Mouse (Mus musculus): ENCODE results near the gene Pqlc2. TPM values are rescaled to one million over a fixed set of nuclear protein-coding genes. Genes with fewer than 3 reads are reported as not detected.
A peak's percentile ranks its signal among the peaks of the same experiment; 100 is the strongest.

Gene Pqlc2
- polyA plus RNA-seq, 1 experiment from 2014 or later, result 14.8 TPM

DNA sequence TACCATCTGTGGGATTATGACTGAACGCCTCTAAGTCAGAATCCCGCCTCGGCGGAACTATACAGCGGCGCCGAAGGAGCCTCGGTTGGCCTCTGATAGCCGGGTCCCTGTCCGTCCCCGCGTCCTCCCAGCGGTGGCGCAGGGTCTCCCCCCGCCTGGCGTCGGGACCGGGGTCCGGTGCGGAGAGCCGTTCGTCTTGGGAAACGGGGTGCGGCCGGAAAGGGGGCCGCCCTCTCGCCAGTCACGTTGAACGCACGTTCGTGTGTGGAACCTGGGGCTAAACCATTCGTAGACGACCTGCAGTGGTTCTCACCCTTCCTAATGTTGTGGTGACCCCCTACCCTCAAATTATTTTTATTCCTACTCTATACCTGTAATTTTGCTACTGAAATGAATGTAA is 27.6 kb upstream of the Pqlc2 start:
- 44% methylated on average over 33 of the region's 33 CpGs for WGBS
- H3K4me1 ChIP-seq (ENCODE audit: control insufficient read depth, insufficient read depth, low read length), result peaks cover 4% of the 10 kb centered on the region; the same call in 1 of the 2 replicates

DNA sequence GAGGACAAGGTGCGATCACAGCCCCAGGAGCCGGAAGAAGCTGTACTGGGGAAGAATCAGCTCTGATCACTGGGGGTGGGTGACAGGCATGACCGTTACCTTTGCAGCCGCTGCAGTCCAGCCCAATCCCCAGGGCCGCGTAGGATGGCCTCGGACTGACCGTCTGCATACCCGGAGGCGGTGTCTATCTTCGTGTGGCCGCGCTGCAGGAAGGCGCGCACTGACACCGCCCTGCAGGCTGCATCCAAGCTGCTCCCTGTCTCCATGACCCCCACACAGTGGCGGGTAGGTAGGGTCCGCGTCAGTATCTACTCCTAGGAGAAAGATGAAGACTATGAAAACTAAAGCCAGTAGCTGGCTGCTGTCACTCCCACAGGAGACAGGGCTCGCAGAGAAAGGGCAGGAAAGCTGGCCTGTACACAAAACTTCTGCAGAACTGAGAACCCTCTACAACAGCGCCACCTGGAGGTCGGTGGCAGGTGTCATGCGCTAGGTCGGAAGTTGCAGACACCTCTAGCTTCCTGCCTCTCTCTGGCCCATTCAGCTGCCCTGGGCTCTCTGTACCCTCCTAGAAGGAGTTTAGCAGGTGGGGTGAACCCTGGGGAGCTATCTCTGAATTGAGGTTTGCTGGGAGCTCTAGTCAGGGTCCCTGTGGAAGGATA is 26.4 kb upstream of the Pqlc2 start:
- no peaks in the 10 kb centered on the region for H3K27me3 ChIP-seq (ENCODE audit: control insufficient read depth, insufficient read depth, low read length)
- peak overlapping the region; percentile 50; the same call in 1 of the 2 replicates for H3K9ac ChIP-seq (ENCODE audit: low read length)
- no peaks in the 10 kb centered on the region for H3K36me3 ChIP-seq (ENCODE audit: control insufficient read depth, insufficient read depth, low read length)
- no peaks in the 10 kb centered on the region for H3K9me3 ChIP-seq (replicated peaks; ENCODE audit: control insufficient read depth, low read length)
- H3K4me2 ChIP-seq (ENCODE audit: low read depth, low read length), result peak overlapping the region; percentile 50
- WGBS, result 17% methylated on average over 24 of the region's 24 CpGs
- peaks cover 4% of the 10 kb centered on the region; the same call in 1 of the 2 replicates for H3K4me1 ChIP-seq (ENCODE audit: control insufficient read depth, insufficient read depth, low read length)
- peak overlapping the region; percentile 32 for H3K4me3 ChIP-seq (replicated peaks; ENCODE audit: low read length)
- H3K27ac ChIP-seq (ENCODE audit: low read length), result no peak overlapping the region
- peak; percentile 70 for ATAC-seq (ENCODE audit: insufficient read depth, low FRiP score)

More for the DNA sequence above, 27.6 kb upstream of the Pqlc2 start:
- ATAC-seq (ENCODE audit: insufficient read depth, low FRiP score), result no peak
- H3K27ac ChIP-seq (ENCODE audit: low read length), result no peak overlapping the region
- H3K36me3 ChIP-seq (ENCODE audit: control insufficient read depth, insufficient read depth, low read length), result no peaks in the 10 kb centered on the region
- H3K27me3 ChIP-seq (ENCODE audit: control insufficient read depth, insufficient read depth, low read length), result no peaks in the 10 kb centered on the region
- no peak overlapping the region for H3K4me3 ChIP-seq (replicated peaks; ENCODE audit: low read length)
- H3K9ac ChIP-seq (ENCODE audit: low read length), result no peak overlapping the region
- no peaks in the 10 kb centered on the region for H3K9me3 ChIP-seq (replicated peaks; ENCODE audit: control insufficient read depth, low read length)
- no peak overlapping the region for H3K4me2 ChIP-seq (ENCODE audit: low read depth, low read length)

DNA sequence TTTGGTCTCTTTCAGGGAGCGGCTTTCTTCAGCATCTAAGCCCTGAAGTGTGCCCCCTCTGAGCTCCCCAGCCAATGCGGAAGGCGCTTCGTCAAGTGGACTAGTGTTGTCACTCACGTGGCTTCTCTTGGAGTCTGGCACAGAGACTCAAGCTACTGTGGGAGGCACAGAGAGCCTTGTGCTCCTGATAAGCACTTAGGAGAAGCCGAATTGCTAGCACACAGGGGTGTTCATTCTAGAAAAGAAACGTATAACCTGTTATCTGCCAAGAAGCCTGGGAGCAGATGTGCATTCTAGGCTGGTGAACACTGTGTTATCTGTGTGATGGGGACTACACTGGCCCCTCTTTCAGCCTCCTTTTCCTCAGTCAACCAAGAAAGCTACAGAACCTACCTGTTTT is 25.0 kb upstream of the Pqlc2 start:
- H3K4me3 ChIP-seq (replicated peaks; ENCODE audit: low read length), result no peak overlapping the region
- no peak overlapping the region for H3K9ac ChIP-seq (ENCODE audit: low read length)
- H3K27me3 ChIP-seq (ENCODE audit: control insufficient read depth, insufficient read depth, low read length), result no peaks in the 10 kb centered on the region
- 45% methylated on average over 7 of the region's 7 CpGs for WGBS
- no peaks in the 10 kb centered on the region for H3K36me3 ChIP-seq (ENCODE audit: control insufficient read depth, insufficient read depth, low read length)
- H3K4me2 ChIP-seq (ENCODE audit: low read depth, low read length), result no peak overlapping the region
- H3K4me1 ChIP-seq (ENCODE audit: control insufficient read depth, insufficient read depth, low read length), result peaks cover 4% of the 10 kb centered on the region; the same call in 1 of the 2 replicates
- ATAC-seq (ENCODE audit: insufficient read depth, low FRiP score), result peak; percentile 25
- no peaks in the 10 kb centered on the region for H3K9me3 ChIP-seq (replicated peaks; ENCODE audit: control insufficient read depth, low read length)
- no peak overlapping the region for H3K27ac ChIP-seq (ENCODE audit: low read length)

DNA sequence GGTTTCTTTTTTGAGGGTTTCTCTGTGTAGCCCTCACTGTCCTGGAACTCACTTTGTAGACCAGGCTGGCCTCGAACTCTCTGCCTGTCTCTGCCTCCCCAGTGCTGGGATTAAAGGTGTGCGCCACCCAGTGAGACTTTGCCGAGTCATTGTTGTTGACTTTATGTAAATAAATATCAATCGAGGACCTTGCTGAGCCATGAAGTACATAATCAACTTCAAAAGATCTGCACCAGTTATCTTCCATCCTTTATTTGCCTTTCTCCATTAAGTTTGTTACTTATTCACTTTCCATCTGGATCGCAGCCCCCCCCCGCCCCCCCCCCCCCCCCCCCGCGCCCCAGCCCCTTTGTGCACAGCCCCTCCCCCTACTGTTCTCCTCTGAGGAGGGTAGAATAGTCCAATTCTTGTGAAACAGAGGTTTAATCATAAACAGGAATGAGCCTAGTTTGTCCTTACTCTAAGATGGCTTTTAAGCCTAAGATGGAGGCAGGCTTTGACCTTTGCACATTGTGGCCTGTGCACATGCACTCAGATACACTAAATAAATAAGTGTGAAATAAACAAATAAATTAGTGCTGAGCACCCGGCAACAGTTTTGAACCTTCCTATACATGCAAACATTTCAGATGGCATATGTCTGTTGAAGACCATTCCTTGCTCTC is 24.3 kb upstream of the Pqlc2 start:
- H3K4me2 ChIP-seq (ENCODE audit: low read depth, low read length), result no peak overlapping the region
- WGBS, result 50% methylated on average over 6 of the region's 9 CpGs
- no peak overlapping the region for H3K4me3 ChIP-seq (replicated peaks; ENCODE audit: low read length)
- ATAC-seq (ENCODE audit: insufficient read depth, low FRiP score), result no peak
- H3K9me3 ChIP-seq (replicated peaks; ENCODE audit: control insufficient read depth, low read length), result no peaks in the 10 kb centered on the region
- H3K27ac ChIP-seq (ENCODE audit: low read length), result no peak overlapping the region
- H3K36me3 ChIP-seq (ENCODE audit: control insufficient read depth, insufficient read depth, low read length), result no peaks in the 10 kb centered on the region
- peaks cover 4% of the 10 kb centered on the region; the same call in 1 of the 2 replicates for H3K4me1 ChIP-seq (ENCODE audit: control insufficient read depth, insufficient read depth, low read length)
- H3K27me3 ChIP-seq (ENCODE audit: control insufficient read depth, insufficient read depth, low read length), result no peaks in the 10 kb centered on the region
- H3K9ac ChIP-seq (ENCODE audit: low read length), result no peak overlapping the region

DNA sequence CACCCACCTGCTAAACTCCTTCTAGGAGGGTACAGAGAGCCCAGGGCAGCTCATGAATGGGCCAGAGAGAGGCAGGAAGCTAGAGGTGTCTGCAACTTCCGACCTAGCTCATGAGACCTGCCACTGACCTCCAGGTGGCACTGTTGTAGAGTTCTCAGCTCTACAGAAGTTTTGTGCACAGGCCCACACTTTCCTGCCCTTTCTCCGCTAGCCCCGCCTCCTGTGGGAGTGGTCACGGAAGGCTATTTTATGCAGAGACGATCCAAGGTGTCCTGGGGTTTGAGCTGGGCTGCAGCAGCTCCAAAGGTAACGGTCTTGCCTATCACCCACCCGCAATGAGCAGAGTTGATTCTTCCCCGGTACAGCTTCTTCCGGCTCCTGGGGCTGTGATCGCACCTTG is 20.1 kb upstream of the Pqlc2 start:
- Histone ChIP-seq H3K4me1 (ENCODE audit: control insufficient read depth, insufficient read depth, low read length) (no peaks in the 10 kb centered on the region), H3K4me3 (replicated peaks; ENCODE audit: low read length) (peak overlapping the region; percentile 34), H3K9ac (ENCODE audit: low read length) (no peak overlapping the region), H3K9me3 (replicated peaks; ENCODE audit: control insufficient read depth, low read length) (no peaks in the 10 kb centered on the region), H3K27me3 (ENCODE audit: control insufficient read depth, insufficient read depth, low read length) (no peaks in the 10 kb centered on the region), H3K27ac (ENCODE audit: low read length) (no peak overlapping the region), H3K36me3 (ENCODE audit: control insufficient read depth, insufficient read depth, low read length) (no peaks in the 10 kb centered on the region), H3K4me2 (ENCODE audit: low read depth, low read length) (peak overlapping the region; percentile 48)
- peak; percentile 88 for ATAC-seq (ENCODE audit: insufficient read depth, low FRiP score)
- 9% methylated on average over 10 of the region's 10 CpGs for WGBS

DNA sequence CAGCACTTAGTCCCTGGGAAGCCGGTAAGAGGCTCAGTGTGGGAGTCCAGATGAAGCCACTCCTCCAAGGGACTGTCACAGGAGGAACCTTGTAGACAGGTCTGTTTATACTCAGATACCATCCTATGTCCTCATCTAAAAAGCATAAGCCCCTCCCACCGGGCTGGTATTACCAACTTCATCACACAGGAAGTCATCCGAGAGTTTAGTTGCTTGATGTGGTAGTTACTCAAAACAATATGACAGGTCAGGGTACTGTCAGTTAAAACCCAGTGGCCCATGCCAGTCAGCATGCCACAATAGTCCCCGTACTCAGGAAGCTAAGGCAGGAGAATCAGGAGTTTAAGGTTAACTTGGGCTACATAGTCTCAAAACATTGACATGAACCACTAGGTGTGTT is 9.2 kb upstream of the Pqlc2 start:
- Histone ChIP-seq H3K27ac (ENCODE audit: low read length) (no peak overlapping the region), H3K4me3 (replicated peaks; ENCODE audit: low read length) (no peak overlapping the region), H3K36me3 (ENCODE audit: control insufficient read depth, insufficient read depth, low read length) (no peaks in the 10 kb centered on the region), H3K9me3 (replicated peaks; ENCODE audit: control insufficient read depth, low read length) (no peaks in the 10 kb centered on the region), H3K4me1 (ENCODE audit: control insufficient read depth, insufficient read depth, low read length) (no peaks in the 10 kb centered on the region), H3K27me3 (ENCODE audit: control insufficient read depth, insufficient read depth, low read length) (no peaks in the 10 kb centered on the region), H3K9ac (ENCODE audit: low read length) (no peak overlapping the region), H3K4me2 (ENCODE audit: low read depth, low read length) (no peak overlapping the region)
- 88% methylated on average over 4 of the region's 4 CpGs for WGBS
- no peak for ATAC-seq (ENCODE audit: insufficient read depth, low FRiP score)

DNA sequence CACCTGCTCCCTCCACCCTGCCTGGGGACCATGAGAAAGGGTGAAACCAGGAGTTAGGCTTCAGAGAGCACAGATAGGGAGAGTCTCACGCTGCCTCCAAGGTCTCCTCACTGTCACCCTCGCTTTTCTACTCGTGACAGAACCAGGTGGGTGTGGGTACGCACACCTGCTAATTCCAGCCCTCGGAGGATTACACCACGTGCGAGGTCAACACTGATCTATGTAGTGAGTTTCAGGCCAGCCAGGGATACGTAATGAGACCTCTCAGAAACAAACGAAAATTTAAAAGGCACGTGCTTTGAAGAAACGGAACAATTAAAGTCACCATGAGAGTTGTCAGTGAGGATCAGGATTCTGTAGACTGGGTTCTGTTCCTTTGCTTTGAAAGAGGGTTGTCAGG is 7.9 kb upstream of the Pqlc2 start:
- H3K36me3 ChIP-seq (ENCODE audit: control insufficient read depth, insufficient read depth, low read length), result no peaks in the 10 kb centered on the region

DNA sequence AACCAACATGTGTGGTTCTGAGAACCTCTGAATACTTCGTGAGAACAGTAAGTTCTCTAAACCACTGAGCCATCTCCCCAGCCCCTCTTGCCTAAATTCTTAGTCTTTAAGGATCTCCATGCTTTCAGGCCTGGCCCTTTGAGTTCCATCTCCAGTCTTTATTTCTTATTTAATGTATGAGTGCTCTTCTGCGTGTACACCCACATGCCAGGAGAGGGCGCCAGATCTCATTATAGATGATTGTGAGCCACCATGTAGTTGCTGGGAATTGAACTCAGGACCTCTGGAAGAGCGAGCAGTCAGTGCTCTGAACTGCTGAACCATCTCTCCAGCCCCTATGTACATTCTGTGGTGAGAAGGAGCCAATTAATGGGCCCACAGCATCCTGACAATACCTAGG is 2.1 kb upstream of the Pqlc2 start:
- Histone ChIP-seq H3K36me3 (ENCODE audit: control insufficient read depth, insufficient read depth, low read length) (no peaks in the 10 kb centered on the region), H3K9me3 (replicated peaks; ENCODE audit: control insufficient read depth, low read length) (no peaks in the 10 kb centered on the region), H3K27ac (ENCODE audit: low read length) (no peak overlapping the region), H3K4me2 (ENCODE audit: low read depth, low read length) (no peak overlapping the region), H3K27me3 (ENCODE audit: control insufficient read depth, insufficient read depth, low read length) (no peaks in the 10 kb centered on the region), H3K4me3 (replicated peaks; ENCODE audit: low read length) (no peak overlapping the region), H3K9ac (ENCODE audit: low read length) (no peak overlapping the region), H3K4me1 (ENCODE audit: control insufficient read depth, insufficient read depth, low read length) (peaks cover 17% of the 10 kb centered on the region)
- no peak for ATAC-seq (ENCODE audit: insufficient read depth, low FRiP score)
- WGBS, result 61% methylated on average over 4 of the region's 4 CpGs

More for the DNA sequence above, 7.9 kb upstream of the Pqlc2 start:
- H3K27ac ChIP-seq (ENCODE audit: low read length), result no peak overlapping the region
- ATAC-seq (ENCODE audit: insufficient read depth, low FRiP score), result no peak
- no peak overlapping the region for H3K9ac ChIP-seq (ENCODE audit: low read length)
- H3K4me1 ChIP-seq (ENCODE audit: control insufficient read depth, insufficient read depth, low read length), result no peaks in the 10 kb centered on the region
- no peaks in the 10 kb centered on the region for H3K27me3 ChIP-seq (ENCODE audit: control insufficient read depth, insufficient read depth, low read length)
- no peak overlapping the region for H3K4me3 ChIP-seq (replicated peaks; ENCODE audit: low read length)
- 89% methylated on average over 11 of the region's 11 CpGs for WGBS
- no peaks in the 10 kb centered on the region for H3K9me3 ChIP-seq (replicated peaks; ENCODE audit: control insufficient read depth, low read length)
- no peak overlapping the region for H3K4me2 ChIP-seq (ENCODE audit: low read depth, low read length)

DNA sequence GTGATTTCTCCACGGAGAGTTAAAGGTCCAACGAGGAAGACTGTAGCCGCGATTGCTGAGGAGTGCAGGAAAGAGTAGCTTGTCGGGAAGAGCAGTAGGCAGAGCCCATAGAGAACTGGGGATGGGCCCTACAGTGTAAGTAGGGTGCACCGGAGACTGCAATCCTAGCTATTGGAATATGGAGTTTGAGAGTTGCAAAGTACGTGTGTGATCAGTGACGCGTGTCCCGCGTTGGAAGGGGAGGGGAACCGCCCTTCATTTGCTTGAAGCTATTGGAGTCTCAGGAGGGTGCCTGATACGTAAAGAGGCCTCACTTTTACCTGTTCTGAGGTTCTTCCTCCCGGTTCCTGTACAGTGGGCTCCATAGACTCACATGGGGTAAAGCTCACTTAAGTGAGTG is 1.2 kb upstream of the Pqlc2 start:
- Histone ChIP-seq H3K27me3 (ENCODE audit: control insufficient read depth, insufficient read depth, low read length) (no peaks in the 10 kb centered on the region), H3K36me3 (ENCODE audit: control insufficient read depth, insufficient read depth, low read length) (no peaks in the 10 kb centered on the region), H3K27ac (ENCODE audit: low read length) (peak overlapping the region; percentile 25; the same call in 1 of the 2 replicates), H3K9me3 (replicated peaks; ENCODE audit: control insufficient read depth, low read length) (no peaks in the 10 kb centered on the region), H3K4me3 (replicated peaks; ENCODE audit: low read length) (peak overlapping the region; percentile 95), H3K4me1 (ENCODE audit: control insufficient read depth, insufficient read depth, low read length) (peaks cover 17% of the 10 kb centered on the region), H3K4me2 (ENCODE audit: low read depth, low read length) (peak overlapping the region; percentile 92), H3K9ac (ENCODE audit: low read length) (peak overlapping the region; percentile 96)
- no peak for ATAC-seq (ENCODE audit: insufficient read depth, low FRiP score)
- WGBS, result 16% methylated on average over 14 of the region's 14 CpGs

Data from stomach, embryonic 16.5 days (tissue).